Mouse (Mus musculus) fat pad, adult 2 months (tissue): ENCODE data around the gene Adgre1.
"Not testable (repeated sequence)": the region's sequence is repeated elsewhere in the genome, so short reads cannot be mapped to it uniquely, and the experiment has no call there.

Experiments
- DNase-seq: peaks from one replicate; pipeline ENCODE4 v3.0.0-alpha.2; 2011; ENCODE audit warnings: low read depth, low spot score; ENCODE audit errors: extremely low read depth

Gene Adgre1

GRCm38 (mm10) chr17:57358441-57358840 is at the start of gene Adgre1:
Adgre1 (plus strand) TSS chr17:57358691.
- no peak for DNase-seq

DNA sequence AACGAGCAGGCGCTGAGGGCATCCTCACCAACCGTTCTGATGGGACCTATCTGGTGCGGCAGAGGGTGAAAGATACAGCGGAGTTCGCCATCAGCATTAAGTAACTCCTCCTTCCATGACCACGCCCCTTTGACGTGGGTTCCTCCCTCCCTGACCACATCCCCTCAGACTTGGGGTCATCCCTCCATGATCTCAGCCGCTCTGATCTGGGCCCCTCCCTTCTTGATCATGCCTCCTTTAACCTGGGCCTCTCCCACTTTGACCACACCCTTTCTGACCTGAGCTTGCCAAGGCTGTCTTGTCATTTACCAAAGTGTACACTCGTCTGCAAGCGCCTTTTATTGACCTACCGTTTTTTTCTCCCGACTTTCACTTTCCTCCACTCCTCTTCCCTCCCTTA is 46.7 kb upstream of the Adgre1 start:
- no peak for DNase-seq

DNA sequence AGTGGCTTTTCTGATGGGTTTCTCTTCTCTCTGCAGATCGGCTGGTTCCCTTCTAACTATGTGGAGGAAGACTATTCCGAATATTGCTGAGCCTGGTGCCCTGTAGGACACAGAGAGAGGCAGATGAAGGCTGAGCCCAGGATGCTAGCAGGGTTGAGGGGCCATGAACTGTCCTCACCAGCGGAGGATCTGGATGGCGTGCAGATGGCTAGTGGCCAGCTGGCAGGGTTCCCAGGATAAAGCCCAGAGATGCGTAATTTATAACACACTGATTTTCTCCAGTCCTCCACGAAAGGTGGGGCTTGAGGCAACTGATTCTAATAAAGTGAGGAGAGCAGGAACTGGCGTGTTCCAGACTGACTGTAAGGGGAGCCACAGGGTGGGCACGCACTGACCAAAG is 30.9 kb upstream of the Adgre1 start:
- no peak for DNase-seq

DNA sequence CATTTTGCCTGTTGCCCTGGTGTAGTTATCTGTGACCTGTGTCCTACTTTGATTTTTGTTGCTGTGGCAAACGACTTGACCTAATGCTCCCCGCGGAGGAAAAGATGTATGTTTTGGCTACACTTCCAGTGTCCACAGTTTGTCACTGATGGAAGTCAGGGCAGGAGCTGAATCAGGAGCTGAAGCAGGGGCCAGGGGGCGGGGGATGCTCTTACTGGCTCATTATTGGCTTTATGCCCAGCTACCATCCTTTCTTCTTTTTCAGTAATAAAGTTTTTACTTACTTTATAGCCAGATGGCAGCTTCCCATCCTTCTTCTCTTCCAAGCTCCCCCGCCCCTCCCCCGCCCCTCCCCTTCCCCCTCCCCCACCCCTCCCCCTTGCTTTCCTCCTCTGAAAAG is 29.5 kb upstream of the Adgre1 start:
- DNase-seq: no peak

DNA sequence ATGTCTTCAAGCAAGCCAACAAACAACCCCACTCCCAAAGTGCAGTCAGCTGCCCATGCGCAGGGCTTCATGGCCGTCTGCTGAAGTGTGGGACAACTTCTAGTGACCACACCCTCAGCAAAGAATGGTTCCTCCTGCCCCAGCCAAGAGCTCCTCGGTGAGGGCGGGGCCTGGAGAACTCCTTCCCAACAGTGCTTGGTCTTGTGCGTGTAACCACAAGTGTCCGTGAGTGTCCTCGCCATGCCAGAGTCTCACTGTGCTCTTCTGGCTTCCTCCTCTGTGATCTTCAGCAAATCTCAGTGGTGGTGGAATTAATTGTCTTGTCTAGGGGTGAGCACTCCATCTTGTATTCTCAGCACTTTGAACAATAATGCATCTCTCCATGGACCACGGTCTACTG is 27.5 kb upstream of the Adgre1 start:
- DNase-seq: no peak

DNA sequence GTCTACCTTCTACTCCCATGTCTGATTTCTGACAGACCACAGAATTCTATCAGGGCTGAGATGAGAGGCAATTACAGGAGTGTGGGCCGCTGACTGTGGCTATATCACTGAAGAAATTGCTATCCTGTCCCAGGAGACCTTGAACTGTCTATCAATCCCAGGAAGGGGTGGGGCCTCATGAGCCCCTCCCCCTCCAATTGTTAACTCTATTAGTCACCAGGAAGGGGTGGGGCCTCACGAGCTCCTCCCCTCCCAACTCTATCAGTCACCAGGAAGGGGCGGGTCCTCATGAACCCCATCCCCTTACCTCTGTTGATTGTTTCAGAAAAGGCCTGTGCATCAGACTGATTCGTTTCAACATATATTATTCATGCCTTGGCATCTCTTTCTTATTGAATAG is 26.2 kb upstream of the Adgre1 start:
- DNase-seq: no peak

- DNase-seq: no peak
These were observed 24.3 kb upstream of the Adgre1 start for GRCm38 (mm10) chr17:57334001-57334760.

GRCm38 (mm10) chr17:57334761-57335150 is 23.7 kb upstream of the Adgre1 start:
- DNase-seq: no peak

- DNase-seq: not testable (repeated sequence)
These were observed 23.3 kb upstream of the Adgre1 start for GRCm38 (mm10) chr17:57335194-57335593.

- no peak for DNase-seq
These were observed 22.7 kb upstream of the Adgre1 start for GRCm38 (mm10) chr17:57335673-57336303.

- DNase-seq: no peak
These were observed 20.5 kb upstream of the Adgre1 start for GRCm38 (mm10) chr17:57337996-57338395.

DNA sequence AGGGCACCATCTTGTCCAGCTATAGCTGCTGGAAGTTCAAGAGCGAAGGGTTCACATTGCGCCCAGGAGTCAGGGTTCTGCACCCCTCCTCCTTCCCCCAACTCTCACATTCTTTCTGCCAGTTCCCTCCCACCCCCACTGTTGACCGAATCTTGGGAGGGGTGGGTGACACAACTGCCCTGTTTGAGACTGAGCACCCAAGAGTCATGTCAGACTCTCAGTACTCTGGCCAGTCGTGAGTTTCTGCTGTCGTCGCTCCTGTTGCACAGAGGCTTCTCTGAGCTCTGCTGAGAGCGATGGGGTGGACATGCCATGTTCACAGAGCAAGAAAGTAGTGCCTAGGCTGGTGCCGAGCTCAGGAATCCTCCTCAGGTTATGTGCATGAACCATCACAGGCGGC is 19.2 kb upstream of the Adgre1 start:
- no peak for DNase-seq

DNA sequence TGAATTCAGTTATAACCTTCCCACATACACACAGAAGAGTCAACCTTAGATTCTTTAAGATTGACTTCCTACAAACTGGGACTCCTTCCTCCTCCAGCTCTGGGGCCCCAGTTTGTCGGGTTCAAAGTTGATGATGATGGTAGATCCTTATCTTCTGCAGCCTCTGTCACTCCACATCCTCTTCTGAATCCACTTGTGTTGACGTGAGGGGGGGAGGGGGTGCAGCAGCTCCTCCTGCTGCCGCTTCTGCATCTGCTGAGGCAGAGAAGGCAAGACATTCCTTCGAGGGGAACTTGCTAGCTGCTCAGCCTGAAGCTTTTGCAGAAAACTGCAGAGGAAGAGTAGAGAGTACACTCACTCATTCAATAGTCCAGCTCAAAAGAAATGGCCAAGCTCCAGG is 16.9 kb upstream of the Adgre1 start:
- DNase-seq: no peak

- peak; percentile 33 for DNase-seq
These were observed 14.3 kb upstream of the Adgre1 start for GRCm38 (mm10) chr17:57344029-57344707.

DNA sequence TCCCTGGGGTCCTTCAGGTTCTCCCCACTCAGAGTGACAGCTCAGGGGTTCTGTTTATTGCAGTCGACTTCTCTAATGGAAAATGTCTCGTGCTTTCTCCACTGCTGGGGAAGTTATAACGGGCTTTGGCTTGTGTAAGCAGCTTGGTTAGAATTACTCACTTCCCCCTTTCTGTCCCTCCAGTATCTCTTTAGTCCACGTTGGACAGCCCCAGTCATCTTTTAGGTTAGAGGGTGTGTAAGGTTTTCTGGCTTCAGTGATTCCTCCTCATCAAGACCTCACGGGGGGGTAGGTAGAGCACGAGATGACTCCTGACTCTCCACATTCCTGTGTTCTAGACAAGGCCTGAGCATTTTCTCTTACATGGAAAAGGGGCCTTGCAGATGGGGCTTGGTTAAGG is 11.5 kb upstream of the Adgre1 start:
- DNase-seq: no peak

DNA sequence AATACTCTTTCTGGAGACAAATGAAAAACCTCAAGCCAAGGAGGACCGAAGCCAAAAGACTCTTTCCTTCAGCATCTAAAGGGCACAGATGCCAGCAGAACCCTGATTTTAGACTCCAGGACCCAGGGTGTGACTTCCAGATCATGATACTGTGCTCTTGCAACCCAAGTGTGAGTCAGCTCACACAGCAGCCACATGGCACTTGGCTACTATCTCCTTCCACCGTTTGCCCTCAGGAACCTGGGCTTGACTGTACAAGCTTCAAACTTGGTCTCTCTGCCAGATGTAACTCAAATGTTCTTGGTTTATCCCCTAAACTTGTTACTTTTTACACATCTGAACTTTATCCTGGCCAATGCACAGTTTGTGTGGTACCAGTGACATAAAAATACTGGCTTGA is 10.7 kb upstream of the Adgre1 start:
- peak; percentile 51 for DNase-seq

GRCm38 (mm10) chr17:57349067-57349466 is 9.4 kb upstream of the Adgre1 start:
- no peak for DNase-seq

DNA sequence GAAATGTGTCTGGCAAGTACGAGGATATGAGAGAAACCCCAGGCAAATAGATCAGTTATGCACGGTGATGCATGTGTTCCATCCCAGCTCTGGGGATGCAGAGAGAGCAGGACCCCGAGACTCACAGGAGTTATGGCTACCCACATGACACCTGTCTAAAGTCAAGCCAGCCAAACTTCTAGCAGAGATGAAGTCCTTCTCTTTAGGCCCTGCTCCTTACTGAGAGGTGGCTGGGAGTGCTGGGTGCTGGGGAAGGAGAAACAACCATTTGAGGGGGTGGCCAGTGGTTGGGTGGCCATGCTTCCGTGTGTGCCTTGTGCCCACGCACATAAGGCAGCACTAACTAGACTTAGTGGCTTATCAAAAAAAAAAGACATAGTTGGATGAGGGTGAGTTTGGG is 8.3 kb upstream of the Adgre1 start:
- DNase-seq: no peak

DNA sequence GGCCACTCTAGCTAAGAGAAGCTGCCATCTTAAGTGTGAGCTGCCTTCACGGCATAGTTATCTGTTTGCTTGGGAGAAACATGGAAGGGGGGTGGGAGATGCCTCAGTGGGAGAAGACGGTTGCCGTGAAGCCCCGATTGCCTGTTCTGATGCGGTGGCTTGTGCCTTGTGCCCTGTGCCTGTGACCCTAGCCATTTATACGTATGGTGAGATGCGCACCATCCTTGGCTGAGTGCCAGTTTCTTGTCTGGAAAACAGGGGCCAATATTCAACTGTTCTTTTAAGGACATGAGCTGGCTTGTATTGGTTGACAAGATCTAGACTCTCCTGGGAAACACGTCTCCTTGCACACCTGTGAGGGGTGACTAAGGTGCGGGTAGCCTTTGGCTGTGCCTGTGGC is 7.4 kb upstream of the Adgre1 start:
- no peak for DNase-seq

DNA sequence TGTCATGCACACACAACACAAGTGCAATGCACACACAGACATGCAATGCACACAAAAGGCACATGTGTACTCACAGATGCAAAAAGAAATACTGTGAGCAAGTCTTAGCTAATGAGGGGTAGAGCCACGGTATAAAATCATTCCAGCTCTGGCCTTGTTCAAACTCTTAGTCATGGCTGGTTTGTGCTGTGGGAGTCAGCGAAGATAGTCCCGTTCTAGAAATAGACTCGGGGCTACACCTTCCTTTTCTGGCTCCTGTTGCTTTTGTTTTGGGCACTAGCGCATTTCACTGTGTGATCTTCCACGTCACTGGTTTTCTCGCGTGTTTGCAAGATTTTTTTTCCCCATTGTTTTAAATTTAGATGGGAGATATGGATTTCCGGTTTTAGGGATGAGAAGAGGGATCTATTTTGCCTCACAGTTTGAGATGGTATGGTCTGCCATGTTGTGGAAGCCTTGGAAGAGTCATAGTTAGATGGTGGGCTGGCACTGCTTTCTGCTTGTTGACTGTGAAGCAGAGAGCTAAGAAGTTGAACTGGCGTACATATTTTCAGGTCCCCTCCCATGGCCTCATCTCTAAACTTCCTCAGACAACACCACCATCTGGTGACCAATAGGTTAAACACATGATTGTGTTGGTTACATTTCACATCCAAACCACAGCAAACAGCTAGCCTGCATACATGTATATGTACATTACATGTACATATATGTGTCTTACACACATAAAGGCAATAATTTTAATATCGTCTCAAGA is 1.2 kb downstream of the Adgre1 start:
- no peak for DNase-seq
